Mouse (Mus musculus) heart, adult 2 months (tissue): ENCODE results near the gene Htr5a.

Source experiments
- CTCF ChIP-seq: fragments of 200-600 bp; IDR thresholded peaks from 2 replicates; pipeline ENCODE4 v1.8.1; 2022; ENCODE audit warnings: antibody characterized with exemption, mild to moderate bottlenecking, moderate library complexity
- EP300 ChIP-seq: fragments of 200-500 bp; IDR thresholded peaks from 2 replicates; pipeline ENCODE4 v1.6.1; 2011; ENCODE audit warnings: low read depth, low read length, control low read depth; ENCODE audit not compliant: insufficient read depth
- POLR2A ChIP-seq: fragments of 200-500 bp; IDR thresholded peaks from 2 replicates; pipeline ENCODE4 v1.6.1; 2011; ENCODE audit warnings: mild to moderate bottlenecking, low read depth, low read length, control low read depth; ENCODE audit not compliant: insufficient read depth

DNA sequence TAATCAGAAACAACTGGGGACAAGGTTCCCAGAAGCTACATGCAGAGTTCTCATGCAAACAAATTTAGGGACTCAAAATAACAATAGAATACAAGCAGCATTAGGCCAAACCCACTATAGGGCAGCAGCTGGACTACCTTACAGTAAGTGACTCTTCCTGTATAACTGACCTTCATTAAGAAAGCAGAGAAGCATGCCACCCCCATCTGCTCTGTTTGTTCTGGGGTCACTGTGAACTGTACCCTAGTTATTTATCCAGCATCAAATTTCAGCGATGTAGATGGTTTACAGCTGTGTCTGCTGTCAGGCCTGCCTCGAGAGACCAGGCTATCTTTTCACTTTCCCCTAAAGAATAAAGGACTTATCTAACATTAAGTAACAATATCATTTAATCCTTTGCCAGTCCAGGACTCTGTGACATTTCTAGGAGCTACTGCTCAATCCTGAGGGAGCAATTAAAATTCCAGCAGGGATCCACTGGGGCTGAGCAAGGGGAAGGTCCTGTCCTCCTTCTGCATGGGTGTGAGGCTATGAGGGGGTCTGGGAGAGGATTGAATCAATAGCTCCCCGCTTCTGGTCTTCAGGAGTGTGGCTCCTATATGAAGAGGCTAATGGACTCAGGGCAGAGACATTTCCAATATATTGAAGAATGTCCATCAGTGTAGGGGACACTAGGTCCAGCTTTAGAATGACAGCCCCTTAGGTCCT, 38.5 kb downstream of the Htr5a start:
- TF ChIP-seq POLR2A: no peak
- no peak for TF ChIP-seq CTCF
- no peak for TF ChIP-seq EP300
